16 mouse cellular contexts compared by ENCODE assay signal in genomic region chr16:11084181-11084580, GRCm38 (mm10).
"Had no signal": no experiment of that assay in that cellular context is flagged by ENCODE, and none has a peak within 500 bp of the region (broad histone marks: within the 10 kb centered on the region; RNA-seq: fewer than 3 reads in every experiment).

No protein-coding gene starts in this region.

- H3K4me2 ChIP-seq: neural tube, embryonic 12.5 days; neural tube, embryonic 13.5 days; neural tube, embryonic 15.5 days; stomach, embryonic 15.5 days had no signal

- H3K4me3 ChIP-seq: neural tube, embryonic 12.5 days; neural tube, embryonic 13.5 days; neural tube, embryonic 15.5 days; stomach, embryonic 15.5 days had no signal

- H3K4me1 ChIP-seq: neural tube, embryonic 12.5 days; stomach, embryonic 15.5 days had no signal

- H3K9ac ChIP-seq: neural tube, embryonic 12.5 days; neural tube, embryonic 13.5 days; neural tube, embryonic 15.5 days; stomach, embryonic 15.5 days had no signal

- H3K9me3 ChIP-seq: neural tube, embryonic 12.5 days; neural tube, embryonic 13.5 days; neural tube, embryonic 15.5 days; stomach, embryonic 15.5 days had no signal

- H3K27me3 ChIP-seq: neural tube, embryonic 12.5 days; neural tube, embryonic 13.5 days; neural tube, embryonic 15.5 days; stomach, embryonic 15.5 days had no signal

- DNase-seq: retina, postnatal 1 day; right cerebral cortex, adult 18-20 months; right cerebral cortex, postnatal 14 days; right cerebral cortex, postnatal 25 days; right cerebral cortex, postnatal 4 days; spleen, adult 18-20 months; thymus, adult 18-20 months; thymus, adult 2 months; thymus, postnatal 14 days; thymus, postnatal 25 days; thymus, postnatal 36 days; thymus, postnatal 4 days had no signal

- H3K27ac ChIP-seq: neural tube, embryonic 12.5 days; neural tube, embryonic 13.5 days; neural tube, embryonic 15.5 days; stomach, embryonic 15.5 days had no signal
